Mouse (Mus musculus): ENCODE results near the gene Rhot1. TPM values are rescaled to one million over a fixed set of nuclear protein-coding genes. Genes with fewer than 3 reads are reported as not detected.

Gene Rhot1
- polyA plus RNA-seq, 1 experiment from 2014 or later, result 50.7 TPM

- Histone ChIP-seq H3K36me3 (ENCODE audit: control insufficient read depth, insufficient read depth, low read length) (no peaks in the 10 kb centered on the region), H3K4me3 (ENCODE audit: low read depth, low read length) (no peak overlapping the region), H3K27me3 (ENCODE audit: control insufficient read depth, insufficient read depth, low read length) (no peaks in the 10 kb centered on the region), H3K4me2 (replicated peaks; ENCODE audit: low read depth, low read length) (no peak overlapping the region), H3K27ac (ENCODE audit: low read length) (no peak overlapping the region), H3K9me3 (ENCODE audit: control insufficient read depth, low read depth, low read length) (no peaks in the 10 kb centered on the region), H3K4me1 (ENCODE audit: control insufficient read depth, insufficient read depth, low read length) (no peaks in the 10 kb centered on the region), H3K9ac (replicated peaks; ENCODE audit: low read depth, low read length) (no peak overlapping the region)
- 20% methylated on average over 5 of the region's 5 CpGs for WGBS
- ATAC-seq (ENCODE audit: insufficient number of reproducible peaks, insufficient read depth, low FRiP score, low read depth), result no peak
Observed at GRCm38 (mm10) chr11:80287150-80287549, 78.3 kb downstream of the Rhot1 start.

- H3K27me3 ChIP-seq (ENCODE audit: control insufficient read depth, insufficient read depth, low read length), result no peaks in the 10 kb centered on the region
- H3K4me1 ChIP-seq (ENCODE audit: control insufficient read depth, insufficient read depth, low read length), result no peaks in the 10 kb centered on the region
- no peaks in the 10 kb centered on the region for H3K36me3 ChIP-seq (ENCODE audit: control insufficient read depth, insufficient read depth, low read length)
- H3K4me2 ChIP-seq (replicated peaks; ENCODE audit: low read depth, low read length), result peak overlapping the region; percentile 49
- under 1% methylated on average over 23 of the region's 23 CpGs for whole genome bisulfite sequencing
- peak; percentile 89 for ATAC-seq (ENCODE audit: insufficient number of reproducible peaks, insufficient read depth, low FRiP score, low read depth)
- peak overlapping the region; percentile 19 for H3K4me3 ChIP-seq (ENCODE audit: low read depth, low read length)
- no peaks in the 10 kb centered on the region for H3K9me3 ChIP-seq (ENCODE audit: control insufficient read depth, low read depth, low read length)
- H3K9ac ChIP-seq (replicated peaks; ENCODE audit: low read depth, low read length), result no peak overlapping the region
- H3K27ac ChIP-seq (ENCODE audit: low read length), result peak overlapping the region; percentile 82
Observed at GRCm38 (mm10) chr11:80289701-80290445, 81.1 kb downstream of the Rhot1 start.

GRCm38 (mm10) chr11:80291004-80291403 lies 82.2 kb downstream of the Rhot1 start:
- no peak overlapping the region for H3K4me2 ChIP-seq (replicated peaks; ENCODE audit: low read depth, low read length)
- no peaks in the 10 kb centered on the region for H3K36me3 ChIP-seq (ENCODE audit: control insufficient read depth, insufficient read depth, low read length)
- 81% methylated on average over 2 of the region's 2 CpGs for WGBS
- no peaks in the 10 kb centered on the region for H3K9me3 ChIP-seq (ENCODE audit: control insufficient read depth, low read depth, low read length)
- no peak overlapping the region for H3K27ac ChIP-seq (ENCODE audit: low read length)
- no peak for ATAC-seq (ENCODE audit: insufficient number of reproducible peaks, insufficient read depth, low FRiP score, low read depth)
- 0 out of 2 replicates have a peak, but pooled peaks cover 4% of the 10 kb centered on the region for H3K27me3 ChIP-seq (ENCODE audit: control insufficient read depth, insufficient read depth, low read length)
- no peak overlapping the region for H3K9ac ChIP-seq (replicated peaks; ENCODE audit: low read depth, low read length)
- H3K4me3 ChIP-seq (ENCODE audit: low read depth, low read length), result no peak overlapping the region
- H3K4me1 ChIP-seq (ENCODE audit: control insufficient read depth, insufficient read depth, low read length), result no peaks in the 10 kb centered on the region

- Histone ChIP-seq H3K4me2 (replicated peaks; ENCODE audit: low read depth, low read length) (no peak overlapping the region), H3K36me3 (ENCODE audit: control insufficient read depth, insufficient read depth, low read length) (no peaks in the 10 kb centered on the region), H3K9me3 (ENCODE audit: control insufficient read depth, low read depth, low read length) (no peaks in the 10 kb centered on the region), H3K27me3 (ENCODE audit: control insufficient read depth, insufficient read depth, low read length) (0 out of 2 replicates have a peak, but pooled peaks cover 4% of the 10 kb centered on the region), H3K4me1 (ENCODE audit: control insufficient read depth, insufficient read depth, low read length) (no peaks in the 10 kb centered on the region), H3K27ac (ENCODE audit: low read length) (no peak overlapping the region), H3K4me3 (ENCODE audit: low read depth, low read length) (no peak overlapping the region), H3K9ac (replicated peaks; ENCODE audit: low read depth, low read length) (no peak overlapping the region)
- WGBS, result 68% methylated on average over 7 of the region's 7 CpGs
- no peak for ATAC-seq (ENCODE audit: insufficient number of reproducible peaks, insufficient read depth, low FRiP score, low read depth)
Observed at GRCm38 (mm10) chr11:80292463-80292862, 83.6 kb downstream of the Rhot1 start.

GRCm38 (mm10) chr11:80295066-80295465 lies 86.2 kb downstream of the Rhot1 start:
- Histone ChIP-seq H3K4me1 (ENCODE audit: control insufficient read depth, insufficient read depth, low read length) (no peaks in the 10 kb centered on the region; the same call in 1 of the 2 replicates), H3K27me3 (ENCODE audit: control insufficient read depth, insufficient read depth, low read length) (peaks cover 8% of the 10 kb centered on the region; the same call in 1 of the 2 replicates), H3K27ac (ENCODE audit: low read length) (no peak overlapping the region), H3K36me3 (ENCODE audit: control insufficient read depth, insufficient read depth, low read length) (no peaks in the 10 kb centered on the region), H3K4me2 (replicated peaks; ENCODE audit: low read depth, low read length) (no peak overlapping the region), H3K9me3 (ENCODE audit: control insufficient read depth, low read depth, low read length) (no peaks in the 10 kb centered on the region), H3K9ac (replicated peaks; ENCODE audit: low read depth, low read length) (no peak overlapping the region), H3K4me3 (ENCODE audit: low read depth, low read length) (no peak overlapping the region)
- 12% methylated on average over 9 of the region's 9 CpGs for WGBS
- no peak for ATAC-seq (ENCODE audit: insufficient number of reproducible peaks, insufficient read depth, low FRiP score, low read depth)

- no peaks in the 10 kb centered on the region for H3K36me3 ChIP-seq (ENCODE audit: control insufficient read depth, insufficient read depth, low read length)
- no peak overlapping the region for H3K4me3 ChIP-seq (ENCODE audit: low read depth, low read length)
- no peaks in the 10 kb centered on the region for H3K9me3 ChIP-seq (ENCODE audit: control insufficient read depth, low read depth, low read length)
- no peak for ATAC-seq (ENCODE audit: insufficient number of reproducible peaks, insufficient read depth, low FRiP score, low read depth)
- H3K4me2 ChIP-seq (replicated peaks; ENCODE audit: low read depth, low read length), result no peak overlapping the region
- H3K27ac ChIP-seq (ENCODE audit: low read length), result no peak overlapping the region
- WGBS, result 23% methylated on average over 14 of the region's 14 CpGs
- no peaks in the 10 kb centered on the region; the same call in 1 of the 2 replicates for H3K4me1 ChIP-seq (ENCODE audit: control insufficient read depth, insufficient read depth, low read length)
- no peak overlapping the region for H3K9ac ChIP-seq (replicated peaks; ENCODE audit: low read depth, low read length)
- H3K27me3 ChIP-seq (ENCODE audit: control insufficient read depth, insufficient read depth, low read length), result peaks cover 8% of the 10 kb centered on the region; the same call in 1 of the 2 replicates
Observed at GRCm38 (mm10) chr11:80295785-80296184, 87.0 kb downstream of the Rhot1 start.

- peaks cover 11% of the 10 kb centered on the region; the same call in 1 of the 2 replicates for H3K27me3 ChIP-seq (ENCODE audit: control insufficient read depth, insufficient read depth, low read length)
- no peaks in the 10 kb centered on the region for H3K9me3 ChIP-seq (ENCODE audit: control insufficient read depth, low read depth, low read length)
- no peak overlapping the region; the same call in 1 of the 2 replicates for H3K4me3 ChIP-seq (ENCODE audit: low read depth, low read length)
- WGBS, result 8% methylated on average over 12 of the region's 12 CpGs
- H3K36me3 ChIP-seq (ENCODE audit: control insufficient read depth, insufficient read depth, low read length), result no peaks in the 10 kb centered on the region
- peak overlapping the region; percentile 99; the same call in 1 of the 2 replicates for H3K4me2 ChIP-seq (replicated peaks; ENCODE audit: low read depth, low read length)
- ATAC-seq (ENCODE audit: insufficient number of reproducible peaks, insufficient read depth, low FRiP score, low read depth), result no peak
- no peak overlapping the region for H3K9ac ChIP-seq (replicated peaks; ENCODE audit: low read depth, low read length)
- no peak overlapping the region for H3K27ac ChIP-seq (ENCODE audit: low read length)
- peaks cover 7% of the 10 kb centered on the region; the same call in 1 of the 2 replicates for H3K4me1 ChIP-seq (ENCODE audit: control insufficient read depth, insufficient read depth, low read length)
Observed at GRCm38 (mm10) chr11:80299513-80300235, 90.9 kb downstream of the Rhot1 start.

GRCm38 (mm10) chr11:80300551-80301315 lies 91.9 kb downstream of the Rhot1 start, which contains the start of gene Rhbdl3:
TSS of gene Rhbdl3 (plus strand) at chr11:80300912.
- Histone ChIP-seq H3K4me3 (ENCODE audit: low read depth, low read length) (peak within 1 kb of the TSS; percentile 64), H3K9me3 (ENCODE audit: control insufficient read depth, low read depth, low read length) (no peaks in the 10 kb centered on the region), H3K27ac (ENCODE audit: low read length) (no peak within 1 kb of the TSS), H3K4me1 (ENCODE audit: control insufficient read depth, insufficient read depth, low read length) (peaks cover 7% of the 10 kb centered on the region; the same call in 1 of the 2 replicates), H3K36me3 (ENCODE audit: control insufficient read depth, insufficient read depth, low read length) (no peaks in the 10 kb centered on the region), H3K27me3 (ENCODE audit: control insufficient read depth, insufficient read depth, low read length) (peaks cover 7% of the 10 kb centered on the region; the same call in 1 of the 2 replicates), H3K4me2 (replicated peaks; ENCODE audit: low read depth, low read length) (peak within 1 kb of the TSS; percentile 99), H3K9ac (replicated peaks; ENCODE audit: low read depth, low read length) (peak within 1 kb of the TSS; percentile 53)
- WGBS, result under 1% methylated on average over 59 of the region's 81 CpGs
- peak; percentile 56; the same call in 1 of the 2 replicates for ATAC-seq (ENCODE audit: insufficient number of reproducible peaks, insufficient read depth, low FRiP score, low read depth)
